Mouse (Mus musculus) midbrain, embryonic 11.5 days (tissue): ENCODE results near the gene Dph5. TPM values are rescaled to one million over a fixed set of nuclear protein-coding genes. Genes with fewer than 3 reads are reported as not detected.
A peak's percentile ranks its signal among the peaks of the same experiment; 100 is the strongest.

ENCODE experiments used
- ATAC-seq: fragments of 200-750 bp; cut with Nextera tagmentation; 2 replicates; pipeline ENCODE4 v1.8.0; 2017; ENCODE audit warnings: moderate TSS enrichment, moderate library complexity; ENCODE audit not compliant: low FRiP score
- DNase-seq: peaks from one replicate; pipeline ENCODE4 v3.0.0; 2015; ENCODE audit warnings: low spot score; ENCODE audit errors: missing footprints
- H3K27ac ChIP-seq: fragments of 300-500 bp; sonication (generic); 2 replicates; pipeline ENCODE4 v1.5.1; 2014; ENCODE audit warnings: low read depth, low read length
- H3K27me3 ChIP-seq: fragments of 300-500 bp; sonication (generic); 2 replicates; pipeline ENCODE4 v1.6.1; 2014; ENCODE audit warnings: mild to moderate bottlenecking, low read length, moderate library complexity, mixed read lengths; ENCODE audit not compliant: control insufficient read depth, insufficient read depth
- H3K36me3 ChIP-seq: fragments of 300-500 bp; sonication (generic); 2 replicates; pipeline ENCODE4 v1.6.1; 2014; ENCODE audit warnings: mild to moderate bottlenecking, low read length, moderate library complexity, mixed read lengths; ENCODE audit not compliant: control insufficient read depth, insufficient read depth
- H3K4me1 ChIP-seq: fragments of 300-500 bp; sonication (generic); 2 replicates; pipeline ENCODE4 v1.6.1; 2014; ENCODE audit warnings: low read length; ENCODE audit not compliant: control insufficient read depth, insufficient read depth
- H3K4me2 ChIP-seq: fragments of 300-500 bp; sonication (generic); 2 replicates; pipeline ENCODE4 v1.6.1; 2014; ENCODE audit warnings: mild to moderate bottlenecking, moderate library complexity
- H3K4me3 ChIP-seq: fragments of 300-500 bp; sonication (generic); 2 replicates; pipeline ENCODE4 v1.5.1; 2014; ENCODE audit warnings: low read depth, low read length
- H3K9ac ChIP-seq: fragments of 300-500 bp; sonication (generic); 2 replicates; pipeline ENCODE4 v1.6.1; 2014; ENCODE audit warnings: low read length
- H3K9me3 ChIP-seq: fragments of 300-500 bp; sonication (generic); 2 replicates; pipeline ENCODE4 v1.6.1; 2016; ENCODE audit warnings: low read length; ENCODE audit not compliant: control insufficient read depth
- WGBS: fragments of 180-500 bp; shearing (Covaris S2); extraction: QIAGEN DNeasy Blood & Tissue Kit; methylation state at CpG from one replicate; pipeline ENCODE4 v1.1.7; 2014; 5-methylcytosine and 5-hydroxymethylcytosine counted together
- microRNA-seq: library from miRNA; unstranded; fragments of <30 nt; microRNA quantifications from one replicate; pipeline ENCODE4, GENCODE M21; 2017
- polyA plus RNA-seq: library from polyadenylated mRNA; unstranded; fragments of >200 nt; fragmentation: Nextera tagmentation; extraction: Ambion mirVana; gene quantifications from 2 replicates; pipeline ENCODE4 v1.2.1, GENCODE M21; 2014

Gene Dph5
- polyA plus RNA-seq, 1 experiment from 2014 or later: 25.2 TPM

GRCm38 (mm10) chr3:115974228-115974627 is 86.6 kb downstream of the Dph5 start:
- 91% methylated on average over 6 of the region's 6 CpGs for WGBS

GRCm38 (mm10) chr3:115974995-115975394 is 87.4 kb downstream of the Dph5 start:
- Histone ChIP-seq H3K27ac (no peak overlapping the region), H3K4me2 (no peak overlapping the region), H3K4me3 (no peak overlapping the region), H3K9me3 (no peaks in the 10 kb centered on the region), H3K9ac (no peak overlapping the region), H3K4me1 (no peaks in the 10 kb centered on the region), H3K27me3 (no peaks in the 10 kb centered on the region), H3K36me3 (no peaks in the 10 kb centered on the region)
- DNase-seq (no peak), ATAC-seq (no peak)
- 94% methylated on average over 10 of the region's 10 CpGs for WGBS

More at GRCm38 (mm10) chr3:115974228-115974627, 86.6 kb downstream of the Dph5 start:
- no peak for DNase-seq
- Histone ChIP-seq H3K27me3 (no peaks in the 10 kb centered on the region), H3K4me2 (no peak overlapping the region), H3K4me1 (no peaks in the 10 kb centered on the region), H3K27ac (no peak overlapping the region), H3K36me3 (no peaks in the 10 kb centered on the region), H3K4me3 (no peak overlapping the region), H3K9ac (no peak overlapping the region), H3K9me3 (no peaks in the 10 kb centered on the region)
- ATAC-seq: no peak

GRCm38 (mm10) chr3:115979000-115979399 is 91.4 kb downstream of the Dph5 start:
- Histone ChIP-seq H3K4me2 (no peak overlapping the region), H3K27me3 (no peaks in the 10 kb centered on the region), H3K4me1 (no peaks in the 10 kb centered on the region), H3K27ac (no peak overlapping the region), H3K36me3 (peaks cover 3% of the 10 kb centered on the region; the same call in 1 of the 2 replicates), H3K4me3 (no peak overlapping the region), H3K9me3 (no peaks in the 10 kb centered on the region), H3K9ac (no peak overlapping the region)
- DNase-seq (peak; percentile 89), ATAC-seq (no peak)
- 54% methylated on average over 1 of the region's 1 CpGs for WGBS

- H3K27ac ChIP-seq: no peak overlapping the region
- H3K9ac ChIP-seq: no peak overlapping the region
- 95% methylated on average over 8 of the region's 8 CpGs for WGBS
- ATAC-seq: no peak
- peaks cover 6% of the 10 kb centered on the region; the same call in 1 of the 2 replicates for H3K36me3 ChIP-seq
- no peaks in the 10 kb centered on the region for H3K27me3 ChIP-seq
- DNase-seq: no peak
- no peak overlapping the region for H3K4me3 ChIP-seq
- H3K4me1 ChIP-seq: no peaks in the 10 kb centered on the region
- H3K9me3 ChIP-seq: no peaks in the 10 kb centered on the region
- no peak overlapping the region for H3K4me2 ChIP-seq
These were observed 95.6 kb downstream of the Dph5 start for GRCm38 (mm10) chr3:115983217-115983616.

Small RNAs within 50 kb of the gene (microRNA-seq; reads per million reads assigned to microRNA genes)
- not detected for gene Mir669n

Other genes with a start within 250 kb of the Dph5 start
- gene S1pr1, start 172.8 kb upstream of the Dph5 start, polyA plus RNA-seq: 16.6 and 17.9 TPM in 2 replicates
- 25.4 and 29.3 TPM in 2 replicates for gene Slc30a7, start 119.6 kb downstream of the Dph5 start, polyA plus RNA-seq
- 27.3 and 28.1 TPM in 2 replicates for gene Extl2, start 119.6 kb downstream of the Dph5 start, polyA plus RNA-seq
- 54.2 and 62.9 TPM in 2 replicates for gene Vcam1, start 241.9 kb downstream of the Dph5 start, polyA plus RNA-seq